Mouse (Mus musculus) cerebellum, adult 2 months (tissue): ENCODE data around the gene Spata21. TPM values are rescaled to one million over a fixed set of nuclear protein-coding genes. Genes with fewer than 3 reads are reported as not detected.

Experiments
- DNase-seq, 2 experiments: peaks; one replicate each; pipeline ENCODE4 v3.0.0; 2021
- H3K27ac ChIP-seq: fragments of 200-500 bp; 2 replicates; pipeline ENCODE4 v1.5.1; 2012; ENCODE audit warnings: low read length, control low read depth, inconsistent platforms; ENCODE audit not compliant: insufficient read depth
- H3K27me3 ChIP-seq: fragments of 200-500 bp; 2 replicates; pipeline ENCODE4 v1.6.1; 2012; ENCODE audit warnings: inconsistent platforms, mild to moderate bottlenecking, low read length, moderate library complexity; ENCODE audit not compliant: control insufficient read depth, insufficient read depth
- H3K4me1 ChIP-seq: fragments of 200-500 bp; 2 replicates; pipeline ENCODE4 v1.6.1; 2011; ENCODE audit warnings: low read length; ENCODE audit not compliant: control insufficient read depth, insufficient read depth
- H3K4me3 ChIP-seq: fragments of 200-500 bp; replicated peaks from 2 replicates; pipeline ENCODE3; 2011; ENCODE audit warnings: mild to moderate bottlenecking, low read depth, low read length, control low read depth; ENCODE audit not compliant: insufficient read depth
- CTCF ChIP-seq: fragments of 200-500 bp; IDR thresholded peaks from 2 replicates; pipeline ENCODE4 v1.5.1; 2011; ENCODE audit warnings: low read depth, mild to moderate bottlenecking, control low read depth, low read length, moderate library complexity, borderline replicate concordance; ENCODE audit not compliant: insufficient read depth
- POLR2A ChIP-seq: fragments of 200-500 bp; IDR thresholded peaks from 2 replicates; pipeline ENCODE4 v1.6.1; 2011; ENCODE audit warnings: low read length, control low read depth, borderline replicate concordance; ENCODE audit not compliant: insufficient read depth
- WGBS: fragments of 180-500 bp; shearing (Covaris S2); methylation state at CpG from one replicate; pipeline ENCODE4 v1.1.7; 2018; 5-methylcytosine and 5-hydroxymethylcytosine counted together
- polyA plus RNA-seq: library from polyadenylated mRNA; depleted of rRNA; stranded (reverse); fragments of >200 nt; gene quantifications from 2 replicates; pipeline ENCODE4 v1.2.3, GENCODE M21; 2012

The Spata21 gene
- polyA plus RNA-seq, 1 experiment: 0.21 TPM

DNA sequence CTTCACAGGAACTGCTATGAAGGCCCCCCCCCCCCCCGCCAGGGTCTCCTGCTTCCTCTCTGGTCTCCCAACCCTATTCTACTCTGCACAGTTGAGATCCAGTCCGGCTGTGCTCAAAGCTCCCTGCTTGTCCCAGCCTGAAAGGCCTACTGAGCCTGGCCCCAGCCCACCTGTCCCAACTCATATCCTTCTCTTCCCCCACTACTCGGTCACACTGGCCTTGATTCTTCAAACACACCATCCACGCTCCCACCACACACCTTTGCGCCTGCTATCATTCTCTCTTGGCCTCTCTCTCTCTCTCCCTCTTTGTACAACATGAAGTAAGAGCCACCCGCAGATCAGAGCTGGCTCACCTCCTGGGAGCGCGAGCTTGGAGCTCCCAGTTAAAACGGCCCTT is 29.3 kb upstream of the Spata21 start:
- no peak for DNase-seq
- Histone ChIP-seq H3K27ac (no peak overlapping the region), H3K4me1 (peaks cover 7% of the 10 kb centered on the region; the same call in 1 of the 2 replicates), H3K4me3 (no peak overlapping the region), H3K27me3 (no peaks in the 10 kb centered on the region)
- no peak for TF ChIP-seq CTCF
- no peak for TF ChIP-seq POLR2A
- 66% methylated on average over 9 of the region's 9 CpGs for WGBS

DNA sequence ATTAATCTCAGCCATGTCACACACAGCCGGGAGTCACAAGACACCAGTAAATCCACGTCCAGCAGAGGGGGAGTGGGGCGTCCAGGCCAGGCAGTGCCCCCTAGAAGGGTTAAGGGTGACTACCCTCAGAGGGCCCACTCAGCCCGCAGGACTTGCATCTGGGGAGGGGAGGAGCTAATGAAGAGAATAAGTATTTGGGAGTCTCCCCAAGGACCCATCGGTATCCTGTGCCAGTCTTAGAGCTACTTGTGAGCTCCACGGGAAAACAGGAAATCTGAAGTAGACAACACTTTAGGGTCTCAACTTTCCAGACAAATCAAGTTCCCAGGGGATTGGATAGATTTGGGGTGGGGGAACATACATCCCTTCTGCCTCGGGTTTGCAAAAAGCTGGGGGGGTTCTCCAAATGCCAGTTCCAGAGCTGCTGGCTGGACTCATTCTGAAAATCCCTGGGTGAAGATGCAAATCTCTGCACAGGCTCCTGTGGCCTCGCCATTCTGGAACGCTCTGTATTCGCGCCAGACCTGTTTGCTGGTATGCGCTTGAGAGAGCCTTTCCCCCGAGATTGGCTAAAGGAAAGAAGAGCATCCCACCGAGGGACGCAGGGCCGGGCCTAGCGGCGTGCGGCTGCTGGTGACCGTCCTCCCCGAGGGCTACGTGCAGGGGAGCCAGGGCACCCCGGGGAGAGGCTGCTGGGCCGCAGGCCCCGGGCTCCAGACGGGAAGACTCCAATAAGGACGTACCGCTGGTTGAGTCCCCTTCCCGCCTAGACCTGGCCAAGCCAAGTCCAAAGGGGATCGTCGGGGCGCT is 28.3 kb upstream of the Spata21 start:
- peak overlapping the region; percentile 76 for H3K27ac ChIP-seq
- no peak for DNase-seq
- H3K27me3 ChIP-seq: no peaks in the 10 kb centered on the region
- H3K4me3 ChIP-seq: peak overlapping the region; percentile 69
- 4% methylated on average over 32 of the region's 32 CpGs for WGBS
- TF ChIP-seq CTCF (no peak), POLR2A (no peak)
- peaks cover 3% of the 10 kb centered on the region; the same call in 1 of the 2 replicates for H3K4me1 ChIP-seq

GRCm38 (mm10) chr4:141060426-141061301 is 27.5 kb upstream of the Spata21 start, which contains the start of gene Crocc:
Gene Crocc, minus strand, starts transcription at chr4:141060550.
- peak; percentile 85 for TF ChIP-seq POLR2A
- TF ChIP-seq CTCF: peak; percentile 82
- under 1% methylated on average over 77 of the region's 77 CpGs for WGBS

GRCm38 (mm10) chr4:141064104-141064659 is 24.0 kb upstream of the Spata21 start:
- H3K27me3 ChIP-seq: no peaks in the 10 kb centered on the region
- 86% methylated on average over 4 of the region's 4 CpGs for WGBS
- no peak for DNase-seq
- no peak overlapping the region for H3K27ac ChIP-seq
- no peak for TF ChIP-seq CTCF
- TF ChIP-seq POLR2A: no peak
- H3K4me1 ChIP-seq: peaks cover 29% of the 10 kb centered on the region
- H3K4me3 ChIP-seq: no peak overlapping the region

More at GRCm38 (mm10) chr4:141060426-141061301, 27.5 kb upstream of the Spata21 start, which contains the start of gene Crocc:
- peak within 1 kb of the TSS; percentile 69 for H3K4me3 ChIP-seq
- peak within 1 kb of the TSS; percentile 81 for H3K27ac ChIP-seq
- no peaks in the 10 kb centered on the region for H3K27me3 ChIP-seq
- peaks cover 6% of the 10 kb centered on the region; the same call in 1 of the 2 replicates for H3K4me1 ChIP-seq
- DNase-seq: peak; percentile 99 to 100

GRCm38 (mm10) chr4:141065123-141065522 is 23.0 kb upstream of the Spata21 start:
- H3K27ac ChIP-seq: no peak overlapping the region
- H3K4me1 ChIP-seq: peaks cover 30% of the 10 kb centered on the region
- H3K27me3 ChIP-seq: no peaks in the 10 kb centered on the region
- 6% methylated on average over 8 of the region's 8 CpGs for WGBS
- TF ChIP-seq CTCF (peak; percentile 99), POLR2A (no peak)
- no peak overlapping the region for H3K4me3 ChIP-seq
- DNase-seq: peak; percentile 79 to 81

DNA sequence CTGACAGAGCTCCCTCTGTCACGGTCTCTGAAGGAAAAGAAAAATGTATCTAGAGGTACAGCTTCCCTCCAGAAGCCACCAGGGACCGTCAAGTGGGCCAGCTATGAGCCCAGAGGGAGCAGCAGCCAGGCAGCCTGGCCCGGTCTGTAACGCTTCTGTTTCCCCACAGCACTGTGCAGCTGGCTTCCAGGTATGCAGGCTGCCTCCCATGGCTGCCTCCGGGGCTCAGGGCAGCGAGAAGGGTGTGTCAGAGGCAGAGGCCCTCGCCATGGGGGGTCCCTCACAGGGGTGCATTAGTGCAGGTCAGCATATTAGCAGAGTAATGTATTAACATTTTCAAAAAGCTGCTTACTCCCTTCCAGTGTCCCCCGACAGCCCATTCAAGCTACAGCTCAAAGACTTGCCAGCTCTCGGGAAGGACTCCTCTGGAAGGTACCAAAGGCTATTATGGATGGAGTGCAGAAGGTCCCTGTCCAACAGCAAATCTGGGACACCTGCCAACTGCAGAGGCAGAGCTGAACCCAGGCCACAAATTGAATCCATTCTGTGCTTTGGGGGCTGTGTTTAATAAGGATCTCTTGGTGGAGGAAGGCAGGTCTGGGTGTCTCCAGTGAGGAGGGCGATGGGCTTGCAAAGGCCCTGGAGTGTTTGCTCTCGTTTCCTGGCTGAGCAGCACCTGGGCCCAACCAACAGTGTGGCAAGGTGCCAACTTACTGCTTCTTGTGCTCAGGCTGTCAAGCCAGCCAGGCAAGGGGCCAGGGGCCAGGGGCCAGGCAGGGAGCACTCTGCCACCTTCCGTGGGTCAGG is 21.2 kb upstream of the Spata21 start:
- peak; percentile 77 to 81 for DNase-seq
- WGBS: 17% methylated on average over 12 of the region's 12 CpGs
- Histone ChIP-seq H3K27me3 (no peaks in the 10 kb centered on the region), H3K27ac (peak overlapping the region; percentile 78), H3K4me1 (peaks cover 30% of the 10 kb centered on the region), H3K4me3 (no peak overlapping the region)
- TF ChIP-seq CTCF: no peak
- no peak for TF ChIP-seq POLR2A

DNA sequence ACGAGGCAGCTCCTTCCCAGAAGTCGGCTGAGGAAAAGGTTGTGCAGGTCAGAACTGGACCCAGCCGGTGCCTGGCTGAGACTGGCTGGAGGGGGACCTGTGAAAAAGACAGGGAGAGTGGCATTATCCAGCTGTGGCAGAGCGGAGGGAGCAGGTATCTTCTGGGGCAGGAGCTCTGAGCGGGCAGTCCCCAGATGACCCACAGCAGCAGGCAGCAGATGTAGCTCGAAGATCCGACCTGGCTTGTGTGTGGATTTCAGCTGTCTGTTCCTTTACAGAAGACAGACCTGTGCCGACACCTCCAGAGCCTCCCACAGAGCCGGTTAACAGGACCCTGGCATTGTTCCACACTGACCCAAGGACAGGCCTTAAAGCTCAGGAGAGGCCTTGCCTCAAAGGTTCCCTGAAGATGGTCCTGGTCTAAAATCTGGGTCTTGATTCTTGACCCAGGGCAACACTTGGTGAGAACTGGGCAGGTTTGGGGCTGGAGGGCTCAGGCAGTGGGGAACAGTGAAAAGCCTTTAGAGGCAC is 20.6 kb upstream of the Spata21 start:
- H3K27me3 ChIP-seq: no peaks in the 10 kb centered on the region
- WGBS: 18% methylated on average over 9 of the region's 9 CpGs
- TF ChIP-seq CTCF (no peak), POLR2A (no peak)
- peaks cover 30% of the 10 kb centered on the region for H3K4me1 ChIP-seq
- peak in 1 of 2 experiments; percentile 45 for DNase-seq
- no peak overlapping the region for H3K4me3 ChIP-seq
- H3K27ac ChIP-seq: peak overlapping the region; percentile 39
